Mouse (Mus musculus) erythroblast, embryonic 14.5 days (primary cell): ENCODE measurements at regions not wholly inside any gene's neighbourhood (a gene's known extent, or its start where the extent isn't known, plus 50 kb on each side); places are given as distances from the start of the nearest gene placed in this dataset.

Experiments used
- H3K27me3 ChIP-seq: 2 replicates; pipeline ENCODE4 v1.6.1; 2012; ENCODE audit warnings: inconsistent platforms; ENCODE audit not compliant: control insufficient read depth
- H3K36me3 ChIP-seq: 2 replicates; pipeline ENCODE4 v1.6.1; 2012; ENCODE audit warnings: mild to moderate bottlenecking, inconsistent platforms; ENCODE audit not compliant: control insufficient read depth
- H3K4me1 ChIP-seq: 2 replicates; pipeline ENCODE4 v1.6.1; 2012; ENCODE audit warnings: inconsistent platforms; ENCODE audit not compliant: control insufficient read depth
- H3K4me3 ChIP-seq: replicated peaks from 2 replicates; pipeline ENCODE3; 2012; ENCODE audit warnings: moderate library complexity, mild to moderate bottlenecking, inconsistent platforms
- H3K9me3 ChIP-seq: 2 replicates; pipeline ENCODE4 v1.6.1; 2012; ENCODE audit warnings: low read length, inconsistent platforms, mixed read lengths; ENCODE audit not compliant: control insufficient read depth
- GATA1 ChIP-seq: IDR thresholded peaks from 2 replicates; pipeline ENCODE4 v1.6.1; 2012; ENCODE audit warnings: low read length, inconsistent platforms, mixed read lengths
- TAL1 ChIP-seq: IDR thresholded peaks from 3 replicates; pipeline ENCODE4 v1.6.1; 2012; ENCODE audit warnings: low read length, inconsistent platforms, mixed read lengths

DNA sequence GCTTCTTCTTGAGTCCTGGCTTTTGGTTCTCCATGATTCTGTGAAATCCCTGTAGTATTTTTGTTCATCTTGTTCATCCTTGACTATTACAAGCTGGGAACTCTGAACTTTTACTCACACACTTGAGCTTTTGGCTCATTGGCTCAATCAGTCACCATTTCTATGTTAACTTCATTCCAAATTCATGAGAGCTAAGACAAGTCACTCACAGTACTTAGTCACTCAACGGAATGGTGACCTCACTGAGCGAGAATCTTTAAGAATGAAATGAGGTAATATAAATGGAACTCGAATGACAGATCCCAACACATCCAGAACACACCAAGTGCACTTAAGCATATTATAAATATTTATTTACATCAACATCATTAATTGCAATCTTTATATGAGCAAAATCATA is 331.2 kb downstream of the Btg1 start:
- no peak for TF ChIP-seq TAL1
- TF ChIP-seq GATA1 = no peak
- Histone ChIP-seq H3K4me3 (no peak overlapping the region), H3K4me1 (no peaks in the 10 kb centered on the region), H3K9me3 (no peaks in the 10 kb centered on the region; the same call in 1 of the 2 replicates), H3K36me3 (no peaks in the 10 kb centered on the region), H3K27me3 (no peaks in the 10 kb centered on the region)

DNA sequence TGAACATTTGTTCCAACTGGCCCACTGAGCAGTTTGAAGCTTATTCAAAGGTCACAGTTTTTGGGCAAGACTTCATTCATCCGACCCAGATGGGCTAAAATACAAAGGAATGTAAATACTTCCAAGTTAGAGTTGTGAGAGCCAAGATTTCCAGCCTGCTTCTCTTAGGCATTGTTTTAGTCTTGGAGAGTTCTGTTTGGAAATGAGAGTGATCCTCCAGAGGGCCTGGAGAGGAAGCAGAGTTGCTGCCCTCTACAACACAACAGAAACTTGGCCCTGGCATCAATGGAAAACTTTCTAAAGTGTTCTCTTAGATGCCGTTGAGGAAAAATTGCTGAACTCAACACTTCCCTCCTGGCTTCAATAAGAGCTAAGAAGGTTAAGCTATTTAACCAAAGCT is 332.1 kb downstream of the Btg1 start:
- H3K4me3 ChIP-seq = no peak overlapping the region
- no peak for TF ChIP-seq TAL1
- TF ChIP-seq GATA1 = no peak
- no peaks in the 10 kb centered on the region for H3K27me3 ChIP-seq
- H3K9me3 ChIP-seq = no peaks in the 10 kb centered on the region; the same call in 1 of the 2 replicates
- no peaks in the 10 kb centered on the region for H3K36me3 ChIP-seq
- no peaks in the 10 kb centered on the region for H3K4me1 ChIP-seq

DNA sequence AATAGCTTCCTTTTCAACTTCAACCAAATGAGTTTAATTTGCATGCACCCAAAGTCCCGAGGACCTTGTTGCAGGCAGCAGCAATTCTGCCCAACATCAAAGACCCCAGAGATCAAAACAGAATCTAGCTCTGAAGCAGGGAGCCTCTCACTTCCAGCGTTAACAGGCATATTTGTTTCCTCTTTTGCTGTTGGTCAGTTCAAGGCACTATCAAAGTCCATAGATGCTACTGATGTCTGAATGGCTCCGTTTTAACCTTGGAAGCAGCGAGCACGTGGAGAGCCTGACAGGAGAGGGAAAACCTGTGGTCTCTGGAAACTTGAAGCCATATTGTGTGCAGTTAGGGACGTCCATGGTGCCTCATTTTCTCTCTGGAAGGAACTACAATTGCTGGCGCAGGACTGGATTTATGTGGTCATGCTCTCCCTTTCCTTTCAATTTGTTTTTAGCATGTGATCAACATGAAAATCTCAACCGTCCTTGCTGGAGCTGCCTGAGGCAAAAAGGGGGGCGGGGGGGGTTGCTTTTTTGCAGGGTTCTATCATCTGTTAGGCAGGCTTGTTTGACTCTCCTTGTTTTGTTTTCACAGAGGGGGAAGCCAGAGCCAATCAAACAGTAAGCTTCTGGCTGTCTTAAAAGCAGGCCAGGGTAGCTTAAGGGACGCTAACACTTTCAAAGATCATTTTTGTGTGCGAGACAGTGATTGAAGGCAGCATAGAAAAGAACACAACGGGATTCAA is 338.4 kb downstream of the Btg1 start:
- Histone ChIP-seq H3K9me3 (no peaks in the 10 kb centered on the region), H3K4me3 (no peak overlapping the region)
- TF ChIP-seq TAL1 (no peak), GATA1 (no peak)

DNA sequence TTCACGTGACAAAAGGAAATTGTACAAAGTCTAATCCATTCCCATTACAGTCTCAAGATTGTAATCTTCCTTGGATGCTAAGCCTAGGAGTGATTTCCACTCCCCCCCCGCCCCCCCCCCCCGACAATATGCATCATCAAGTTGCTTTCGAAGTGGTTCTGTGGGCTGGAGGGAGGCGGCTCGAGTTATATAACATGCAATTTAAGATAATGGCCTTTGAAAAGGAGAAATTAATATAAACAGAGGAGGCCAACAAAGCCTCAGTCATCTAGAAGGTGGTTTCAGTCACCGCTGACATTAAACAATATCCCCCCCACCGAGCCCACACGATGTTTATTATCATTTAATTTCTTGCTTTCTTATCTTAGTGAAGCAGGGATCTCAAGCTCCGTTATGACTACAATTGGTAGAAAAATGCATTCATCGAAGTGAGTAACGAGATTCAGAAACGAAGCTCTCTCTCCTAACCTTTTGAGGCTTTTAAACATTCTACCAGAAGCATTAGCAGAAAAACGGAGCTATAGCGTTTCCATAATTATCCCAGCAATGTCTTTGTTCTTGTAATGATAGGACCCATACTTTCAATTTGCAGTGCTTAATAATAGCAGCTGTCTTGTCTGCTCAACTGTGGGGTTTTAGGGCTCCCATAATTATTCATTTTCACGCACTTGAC is 339.1 kb downstream of the Btg1 start:
- no peaks in the 10 kb centered on the region for H3K4me1 ChIP-seq
- TF ChIP-seq TAL1 = no peak
- TF ChIP-seq GATA1 = no peak
- H3K4me3 ChIP-seq = no peak overlapping the region
- H3K36me3 ChIP-seq = no peaks in the 10 kb centered on the region
- H3K27me3 ChIP-seq = no peaks in the 10 kb centered on the region
- no peaks in the 10 kb centered on the region for H3K9me3 ChIP-seq

More for the DNA sequence above, 338.4 kb downstream of the Btg1 start:
- Histone ChIP-seq H3K36me3 (no peaks in the 10 kb centered on the region), H3K4me1 (no peaks in the 10 kb centered on the region), H3K27me3 (no peaks in the 10 kb centered on the region)

DNA sequence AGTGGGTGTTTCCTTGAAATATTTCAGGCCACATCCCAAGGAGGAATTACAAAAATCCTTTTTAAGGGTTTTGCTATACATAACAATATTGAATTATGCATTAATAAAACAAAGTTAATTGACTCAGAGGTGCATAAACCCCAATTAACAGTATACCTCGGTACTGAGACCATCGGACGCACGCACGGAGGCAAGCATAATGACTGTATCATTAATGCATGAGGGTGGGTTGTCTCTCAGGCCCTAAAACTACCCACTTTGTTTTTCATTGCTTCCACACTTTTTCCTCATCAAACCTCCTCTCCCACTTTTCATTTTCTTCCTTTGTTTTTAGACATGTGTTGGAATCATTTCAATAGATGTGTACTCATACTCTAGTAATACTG is 339.6 kb downstream of the Btg1 start:
- Histone ChIP-seq H3K4me3 (no peak overlapping the region), H3K36me3 (no peaks in the 10 kb centered on the region), H3K27me3 (no peaks in the 10 kb centered on the region), H3K9me3 (no peaks in the 10 kb centered on the region), H3K4me1 (no peaks in the 10 kb centered on the region)
- TF ChIP-seq TAL1 (no peak), GATA1 (no peak)

DNA sequence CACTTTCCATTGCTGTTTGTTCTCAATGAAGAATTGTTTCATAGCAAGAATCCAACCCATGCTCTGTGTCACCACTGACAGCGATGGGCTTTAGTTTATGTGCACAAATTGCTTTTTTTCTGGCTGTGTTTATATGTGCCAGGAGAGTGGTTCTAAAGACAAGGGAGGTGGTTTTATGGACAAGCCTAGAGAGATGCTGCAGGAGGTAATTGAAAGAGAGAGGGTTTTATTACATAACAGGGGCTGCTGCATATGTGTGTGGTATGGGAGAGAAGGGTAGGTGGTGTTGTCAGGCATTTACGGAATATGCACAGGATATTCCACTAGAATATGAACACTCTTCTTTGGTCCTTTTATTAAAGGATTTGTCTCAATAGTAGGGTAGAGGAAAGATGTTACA is 340.2 kb downstream of the Btg1 start:
- H3K4me1 ChIP-seq = no peaks in the 10 kb centered on the region
- no peaks in the 10 kb centered on the region for H3K36me3 ChIP-seq
- TF ChIP-seq TAL1 (no peak), GATA1 (no peak)
- no peak overlapping the region for H3K4me3 ChIP-seq
- H3K27me3 ChIP-seq = no peaks in the 10 kb centered on the region
- H3K9me3 ChIP-seq = no peaks in the 10 kb centered on the region

DNA sequence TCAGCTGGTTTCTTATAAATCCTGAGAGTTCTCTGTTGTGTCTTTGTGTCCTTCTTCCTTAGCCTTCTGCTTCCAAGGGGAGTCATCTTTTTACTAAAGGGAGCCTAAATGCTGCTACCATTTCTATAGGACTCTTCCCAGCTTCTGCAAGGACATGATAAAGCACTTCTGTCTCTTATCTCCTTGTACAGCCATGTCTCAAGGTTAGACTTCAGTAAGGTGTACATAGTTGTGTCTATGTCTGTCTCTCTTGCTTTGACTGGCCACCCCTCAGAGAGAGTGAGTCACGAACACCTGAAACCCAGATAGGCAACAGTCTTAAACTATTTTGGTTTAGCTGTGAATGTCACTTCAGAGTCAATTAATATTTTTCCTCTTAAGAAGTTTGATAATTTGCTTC is 353.0 kb downstream of the Btg1 start:
- Histone ChIP-seq H3K36me3 (no peaks in the 10 kb centered on the region), H3K4me1 (no peaks in the 10 kb centered on the region; the same call in 1 of the 2 replicates), H3K4me3 (no peak overlapping the region), H3K9me3 (no peaks in the 10 kb centered on the region), H3K27me3 (no peaks in the 10 kb centered on the region)
- TF ChIP-seq TAL1 (no peak), GATA1 (no peak)

DNA sequence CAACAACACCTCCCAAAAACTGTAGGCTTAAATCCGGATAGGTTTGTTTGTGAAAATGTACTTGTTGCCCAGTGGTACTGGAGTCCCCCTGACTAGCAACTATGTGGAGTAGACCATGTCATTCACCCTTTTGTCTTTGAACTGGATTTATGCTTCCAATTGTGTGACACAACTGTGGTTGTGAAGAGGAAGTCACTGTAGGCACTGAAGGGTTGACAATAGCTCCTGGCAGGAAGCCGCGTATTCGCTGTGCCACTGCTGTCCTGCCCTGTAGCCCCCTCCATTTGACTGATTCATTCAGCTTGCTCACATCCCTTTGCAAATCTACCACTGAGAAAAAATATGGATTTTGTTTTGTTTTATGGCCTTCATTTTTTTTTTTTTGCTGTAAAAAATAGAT is 353.9 kb downstream of the Btg1 start:
- Histone ChIP-seq H3K4me3 (no peak overlapping the region), H3K4me1 (no peaks in the 10 kb centered on the region; the same call in 1 of the 2 replicates), H3K27me3 (no peaks in the 10 kb centered on the region), H3K9me3 (no peaks in the 10 kb centered on the region), H3K36me3 (no peaks in the 10 kb centered on the region)
- TF ChIP-seq TAL1 (no peak), GATA1 (no peak)

DNA sequence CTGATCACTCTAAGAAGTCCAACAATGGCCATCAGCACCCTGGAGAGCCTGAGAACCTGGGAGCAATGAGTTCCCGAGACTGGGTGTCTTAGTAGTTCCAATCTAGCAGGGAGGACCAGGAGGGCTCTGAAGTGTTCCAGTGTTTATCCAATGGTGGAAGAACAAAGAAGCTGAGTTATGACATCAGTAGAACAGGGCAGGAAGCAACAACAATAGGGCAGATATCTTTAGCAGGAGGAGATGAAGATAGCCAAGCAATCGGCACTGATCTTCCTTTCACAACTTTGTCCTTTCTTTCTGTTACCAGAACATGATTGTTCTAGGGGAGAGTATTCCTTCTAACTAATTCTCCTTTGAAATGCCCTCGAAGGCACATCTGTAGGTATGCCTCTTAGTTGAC is 355.0 kb downstream of the Btg1 start:
- H3K4me1 ChIP-seq = no peaks in the 10 kb centered on the region; the same call in 1 of the 2 replicates
- no peaks in the 10 kb centered on the region for H3K9me3 ChIP-seq
- H3K27me3 ChIP-seq = no peaks in the 10 kb centered on the region
- no peak overlapping the region for H3K4me3 ChIP-seq
- TF ChIP-seq TAL1 (no peak), GATA1 (no peak)
- no peaks in the 10 kb centered on the region for H3K36me3 ChIP-seq
